Mouse (Mus musculus): Measurements from ENCODE around the gene Zmiz1. TPM values are rescaled to one million over a fixed set of nuclear protein-coding genes. Genes with fewer than 3 reads are reported as not detected.

Gene Zmiz1
- polyA plus RNA-seq, 1 experiment from 2014 or later, result 18.0 TPM

- no peak for ATAC-seq
- peaks cover 15% of the 10 kb centered on the region for H3K4me1 ChIP-seq (ENCODE audit: insufficient read depth, low read depth, low read length)
Measured at GRCm38 (mm10) chr14:25619066-25619762, 160.2 kb downstream of the Zmiz1 start.

GRCm38 (mm10) chr14:25620766-25621165 lies 161.8 kb downstream of the Zmiz1 start:
- 0 out of 2 replicates have a peak, but pooled peaks cover 5% of the 10 kb centered on the region for H3K36me3 ChIP-seq (ENCODE audit: insufficient read depth, low read length)
- H3K27me3 ChIP-seq (replicated peaks; ENCODE audit: insufficient read depth, low read length), result no peaks in the 10 kb centered on the region
- WGBS, result 34% methylated on average over 4 of the region's 4 CpGs
- H3K4me2 ChIP-seq (replicated peaks; ENCODE audit: low read depth, low read length), result no peak overlapping the region
- no peak for TF ChIP-seq CTCF (IDR thresholded peaks at IDR 0.05)
- TF ChIP-seq EP300 (IDR thresholded peaks at IDR 0.05), result no peak
- no peak overlapping the region for H3K9ac ChIP-seq (replicated peaks; ENCODE audit: low read depth)
- H3K27ac ChIP-seq (ENCODE audit: low read length), result no peak overlapping the region
- ATAC-seq (no peak), DNase-seq (ENCODE audit: low spot score) (no peak)
- H3K9me3 ChIP-seq (ENCODE audit: low read length), result no peaks in the 10 kb centered on the region
- H3K4me3 ChIP-seq (ENCODE audit: low read depth, low read length), result no peak overlapping the region
- peaks cover 13% of the 10 kb centered on the region; the same call in 1 of the 2 replicates for H3K4me1 ChIP-seq (ENCODE audit: insufficient read depth, low read depth, low read length)

More at GRCm38 (mm10) chr14:25619066-25619762, 160.2 kb downstream of the Zmiz1 start:
- no peaks in the 10 kb centered on the region for H3K9me3 ChIP-seq (ENCODE audit: low read length)
- H3K4me2 ChIP-seq (replicated peaks; ENCODE audit: low read depth, low read length), result no peak overlapping the region
- DNase-seq (ENCODE audit: low spot score), result no peak
- no peak overlapping the region for H3K9ac ChIP-seq (replicated peaks; ENCODE audit: low read depth)
- 0 out of 2 replicates have a peak overlapping the region, but pooled peaks have one; percentile 26 for H3K27ac ChIP-seq (ENCODE audit: low read length)
- 0 out of 2 replicates have a peak, but pooled peaks cover 3% of the 10 kb centered on the region for H3K36me3 ChIP-seq (ENCODE audit: insufficient read depth, low read length)
- TF ChIP-seq EP300 (IDR thresholded peaks at IDR 0.05) (no peak), CTCF (IDR thresholded peaks at IDR 0.05) (no peak)
- H3K27me3 ChIP-seq (replicated peaks; ENCODE audit: insufficient read depth, low read length), result no peaks in the 10 kb centered on the region
- H3K4me3 ChIP-seq (ENCODE audit: low read depth, low read length), result no peak overlapping the region
- WGBS, result 86% methylated on average over 4 of the region's 4 CpGs

GRCm38 (mm10) chr14:25623698-25624097 lies 164.7 kb downstream of the Zmiz1 start:
- DNase-seq (ENCODE audit: low spot score) (no peak), ATAC-seq (no peak)
- Histone ChIP-seq H3K4me3 (ENCODE audit: low read depth, low read length) (no peak overlapping the region), H3K27ac (ENCODE audit: low read length) (no peak overlapping the region), H3K9me3 (ENCODE audit: low read length) (no peaks in the 10 kb centered on the region), H3K4me2 (replicated peaks; ENCODE audit: low read depth, low read length) (no peak overlapping the region), H3K27me3 (replicated peaks; ENCODE audit: insufficient read depth, low read length) (no peaks in the 10 kb centered on the region), H3K9ac (replicated peaks; ENCODE audit: low read depth) (no peak overlapping the region), H3K4me1 (ENCODE audit: insufficient read depth, low read depth, low read length) (peaks cover 13% of the 10 kb centered on the region; the same call in 1 of the 2 replicates), H3K36me3 (ENCODE audit: insufficient read depth, low read length) (0 out of 2 replicates have a peak, but pooled peaks cover 5% of the 10 kb centered on the region)
- no peak for TF ChIP-seq CTCF (IDR thresholded peaks at IDR 0.05)
- no peak for TF ChIP-seq EP300 (IDR thresholded peaks at IDR 0.05)
- 61% methylated on average over 7 of the region's 7 CpGs for WGBS

GRCm38 (mm10) chr14:25624659-25625058 lies 165.7 kb downstream of the Zmiz1 start:
- H3K36me3 ChIP-seq (ENCODE audit: insufficient read depth, low read length), result 0 out of 2 replicates have a peak, but pooled peaks cover 5% of the 10 kb centered on the region
- H3K27me3 ChIP-seq (replicated peaks; ENCODE audit: insufficient read depth, low read length), result no peaks in the 10 kb centered on the region
- no peaks in the 10 kb centered on the region for H3K9me3 ChIP-seq (ENCODE audit: low read length)
- no peak for TF ChIP-seq EP300 (IDR thresholded peaks at IDR 0.05)
- TF ChIP-seq CTCF (IDR thresholded peaks at IDR 0.05), result no peak
- ATAC-seq, result no peak
- WGBS, result 66% methylated on average over 6 of the region's 6 CpGs
- H3K27ac ChIP-seq (ENCODE audit: low read length), result no peak overlapping the region
- no peak overlapping the region for H3K9ac ChIP-seq (replicated peaks; ENCODE audit: low read depth)
- H3K4me3 ChIP-seq (ENCODE audit: low read depth, low read length), result no peak overlapping the region
- H3K4me2 ChIP-seq (replicated peaks; ENCODE audit: low read depth, low read length), result no peak overlapping the region
- H3K4me1 ChIP-seq (ENCODE audit: insufficient read depth, low read depth, low read length), result peaks cover 10% of the 10 kb centered on the region; the same call in 1 of the 2 replicates
- DNase-seq (ENCODE audit: low spot score), result no peak

GRCm38 (mm10) chr14:25627599-25628255 lies 168.7 kb downstream of the Zmiz1 start:
- Histone ChIP-seq H3K4me1 (ENCODE audit: insufficient read depth, low read depth, low read length) (0 out of 2 replicates have a peak, but pooled peaks cover 4% of the 10 kb centered on the region), H3K4me2 (replicated peaks; ENCODE audit: low read depth, low read length) (no peak overlapping the region), H3K27ac (ENCODE audit: low read length) (no peak overlapping the region), H3K27me3 (replicated peaks; ENCODE audit: insufficient read depth, low read length) (no peaks in the 10 kb centered on the region), H3K4me3 (ENCODE audit: low read depth, low read length) (no peak overlapping the region), H3K9me3 (ENCODE audit: low read length) (no peaks in the 10 kb centered on the region), H3K9ac (replicated peaks; ENCODE audit: low read depth) (no peak overlapping the region), H3K36me3 (ENCODE audit: insufficient read depth, low read length) (0 out of 2 replicates have a peak, but pooled peaks cover 5% of the 10 kb centered on the region)
- DNase-seq (ENCODE audit: low spot score), result peak; percentile 41
- no peak for TF ChIP-seq CTCF (IDR thresholded peaks at IDR 0.05)
- TF ChIP-seq EP300 (IDR thresholded peaks at IDR 0.05), result no peak
- 58% methylated on average over 3 of the region's 3 CpGs for WGBS
- ATAC-seq, result peak; percentile 47

GRCm38 (mm10) chr14:25628448-25629099 lies 169.6 kb downstream of the Zmiz1 start:
- 0 out of 2 replicates have a peak, but pooled peaks cover 4% of the 10 kb centered on the region for H3K4me1 ChIP-seq (ENCODE audit: insufficient read depth, low read depth, low read length)
- 0 out of 2 replicates have a peak, but pooled peaks cover 5% of the 10 kb centered on the region for H3K36me3 ChIP-seq (ENCODE audit: insufficient read depth, low read length)
- no peak overlapping the region for H3K27ac ChIP-seq (ENCODE audit: low read length)
- TF ChIP-seq CTCF (IDR thresholded peaks at IDR 0.05) (no peak), EP300 (IDR thresholded peaks at IDR 0.05) (no peak)
- no peak overlapping the region for H3K4me2 ChIP-seq (replicated peaks; ENCODE audit: low read depth, low read length)
- no peaks in the 10 kb centered on the region for H3K27me3 ChIP-seq (replicated peaks; ENCODE audit: insufficient read depth, low read length)
- DNase-seq (ENCODE audit: low spot score) (no peak), ATAC-seq (no peak)
- WGBS, result 63% methylated on average over 5 of the region's 5 CpGs
- no peaks in the 10 kb centered on the region for H3K9me3 ChIP-seq (ENCODE audit: low read length)
- no peak overlapping the region for H3K4me3 ChIP-seq (ENCODE audit: low read depth, low read length)
- no peak overlapping the region for H3K9ac ChIP-seq (replicated peaks; ENCODE audit: low read depth)
